Mouse (Mus musculus): ENCODE results near the gene Cdk9. TPM values are rescaled to one million over a fixed set of nuclear protein-coding genes. Genes with fewer than 3 reads are reported as not detected.

Gene Cdk9
- polyA plus RNA-seq, 1 experiment from 2014 or later = 79.2 TPM

- ATAC-seq (replicated peaks; ENCODE audit: insufficient number of reproducible peaks, low FRiP score, low TSS enrichment, low read depth) (no peak), DNase-seq (ENCODE audit: low spot score) (peak; percentile 93)
- Histone ChIP-seq H3K9me3 (replicated peaks; ENCODE audit: control insufficient read depth, low read length) (no peaks in the 10 kb centered on the region), H3K27ac (replicated peaks; ENCODE audit: low read depth, low read length) (no peak overlapping the region), H3K36me3 (replicated peaks; ENCODE audit: control insufficient read depth, insufficient read depth, low read depth, low read length) (peaks cover 3% of the 10 kb centered on the region; the same call in 1 of the 2 replicates), H3K9ac (replicated peaks; ENCODE audit: low read length) (no peak overlapping the region), H3K27me3 (ENCODE audit: control insufficient read depth, insufficient read depth, low read length) (no peaks in the 10 kb centered on the region), H3K4me1 (ENCODE audit: control insufficient read depth, insufficient read depth, low read length) (peaks cover 5% of the 10 kb centered on the region; the same call in 1 of the 2 replicates), H3K4me2 (ENCODE audit: low read depth, low read length) (no peak overlapping the region), H3K4me3 (ENCODE audit: low read depth, low read length) (no peak overlapping the region)
- WGBS = 25% methylated on average over 5 of the region's 5 CpGs
Observed at GRCm38 (mm10) chr2:32689420-32689819, 23.5 kb downstream of the Cdk9 start.

GRCm38 (mm10) chr2:32687562-32687961 lies 25.3 kb downstream of the Cdk9 start:
- whole genome bisulfite sequencing = 93% methylated on average over 8 of the region's 8 CpGs
- Histone ChIP-seq H3K4me3 (ENCODE audit: low read depth, low read length) (no peak overlapping the region), H3K9ac (replicated peaks; ENCODE audit: low read length) (no peak overlapping the region), H3K4me2 (ENCODE audit: low read depth, low read length) (no peak overlapping the region), H3K9me3 (replicated peaks; ENCODE audit: control insufficient read depth, low read length) (no peaks in the 10 kb centered on the region), H3K27me3 (ENCODE audit: control insufficient read depth, insufficient read depth, low read length) (no peaks in the 10 kb centered on the region), H3K4me1 (ENCODE audit: control insufficient read depth, insufficient read depth, low read length) (no peaks in the 10 kb centered on the region), H3K27ac (replicated peaks; ENCODE audit: low read depth, low read length) (no peak overlapping the region), H3K36me3 (replicated peaks; ENCODE audit: control insufficient read depth, insufficient read depth, low read depth, low read length) (peaks cover 3% of the 10 kb centered on the region)
- DNase-seq (ENCODE audit: low spot score) (no peak), ATAC-seq (replicated peaks; ENCODE audit: insufficient number of reproducible peaks, low FRiP score, low TSS enrichment, low read depth) (no peak)

- Histone ChIP-seq H3K27ac (replicated peaks; ENCODE audit: low read depth, low read length) (no peak overlapping the region), H3K27me3 (ENCODE audit: control insufficient read depth, insufficient read depth, low read length) (no peaks in the 10 kb centered on the region), H3K4me1 (ENCODE audit: control insufficient read depth, insufficient read depth, low read length) (no peaks in the 10 kb centered on the region), H3K9me3 (replicated peaks; ENCODE audit: control insufficient read depth, low read length) (no peaks in the 10 kb centered on the region), H3K36me3 (replicated peaks; ENCODE audit: control insufficient read depth, insufficient read depth, low read depth, low read length) (peaks cover 3% of the 10 kb centered on the region), H3K4me2 (ENCODE audit: low read depth, low read length) (no peak overlapping the region), H3K4me3 (ENCODE audit: low read depth, low read length) (no peak overlapping the region), H3K9ac (replicated peaks; ENCODE audit: low read length) (no peak overlapping the region)
- ATAC-seq (replicated peaks; ENCODE audit: insufficient number of reproducible peaks, low FRiP score, low TSS enrichment, low read depth) = no peak
- no peak for DNase-seq (ENCODE audit: low spot score)
- WGBS = 91% methylated on average over 6 of the region's 6 CpGs
Observed at GRCm38 (mm10) chr2:32686640-32687039, 26.2 kb downstream of the Cdk9 start.

DNA sequence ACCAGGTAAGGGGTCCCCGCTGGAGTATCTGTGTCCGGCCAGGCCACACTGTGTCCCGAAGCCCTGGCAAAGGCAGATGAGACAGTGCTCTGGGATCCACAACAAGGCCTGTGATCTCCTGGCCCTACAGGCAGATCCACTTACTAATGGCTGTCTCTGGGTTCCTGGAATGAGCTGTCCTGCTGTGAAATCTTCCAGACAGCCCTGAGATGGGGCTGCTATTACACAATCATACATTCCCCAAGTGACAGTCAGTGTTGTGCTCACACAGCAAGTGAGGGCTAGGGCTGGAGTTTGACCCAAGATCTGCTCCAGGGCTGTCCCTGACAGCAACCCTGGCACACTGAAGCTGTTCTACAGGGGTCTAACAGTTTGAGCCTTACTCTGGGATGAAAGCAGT lies 27.1 kb downstream of the Cdk9 start:
- no peaks in the 10 kb centered on the region for H3K9me3 ChIP-seq (replicated peaks; ENCODE audit: control insufficient read depth, low read length)
- H3K36me3 ChIP-seq (replicated peaks; ENCODE audit: control insufficient read depth, insufficient read depth, low read depth, low read length) = peaks cover 3% of the 10 kb centered on the region
- 96% methylated on average over 3 of the region's 3 CpGs for WGBS
- DNase-seq (ENCODE audit: low spot score) = no peak
- no peak overlapping the region for H3K9ac ChIP-seq (replicated peaks; ENCODE audit: low read length)
- no peak overlapping the region for H3K27ac ChIP-seq (replicated peaks; ENCODE audit: low read depth, low read length)
- H3K4me1 ChIP-seq (ENCODE audit: control insufficient read depth, insufficient read depth, low read length) = no peaks in the 10 kb centered on the region
- H3K27me3 ChIP-seq (ENCODE audit: control insufficient read depth, insufficient read depth, low read length) = no peaks in the 10 kb centered on the region
- ATAC-seq (replicated peaks; ENCODE audit: insufficient number of reproducible peaks, low FRiP score, low TSS enrichment, low read depth) = no peak
- H3K4me2 ChIP-seq (ENCODE audit: low read depth, low read length) = no peak overlapping the region
- H3K4me3 ChIP-seq (ENCODE audit: low read depth, low read length) = no peak overlapping the region

DNA sequence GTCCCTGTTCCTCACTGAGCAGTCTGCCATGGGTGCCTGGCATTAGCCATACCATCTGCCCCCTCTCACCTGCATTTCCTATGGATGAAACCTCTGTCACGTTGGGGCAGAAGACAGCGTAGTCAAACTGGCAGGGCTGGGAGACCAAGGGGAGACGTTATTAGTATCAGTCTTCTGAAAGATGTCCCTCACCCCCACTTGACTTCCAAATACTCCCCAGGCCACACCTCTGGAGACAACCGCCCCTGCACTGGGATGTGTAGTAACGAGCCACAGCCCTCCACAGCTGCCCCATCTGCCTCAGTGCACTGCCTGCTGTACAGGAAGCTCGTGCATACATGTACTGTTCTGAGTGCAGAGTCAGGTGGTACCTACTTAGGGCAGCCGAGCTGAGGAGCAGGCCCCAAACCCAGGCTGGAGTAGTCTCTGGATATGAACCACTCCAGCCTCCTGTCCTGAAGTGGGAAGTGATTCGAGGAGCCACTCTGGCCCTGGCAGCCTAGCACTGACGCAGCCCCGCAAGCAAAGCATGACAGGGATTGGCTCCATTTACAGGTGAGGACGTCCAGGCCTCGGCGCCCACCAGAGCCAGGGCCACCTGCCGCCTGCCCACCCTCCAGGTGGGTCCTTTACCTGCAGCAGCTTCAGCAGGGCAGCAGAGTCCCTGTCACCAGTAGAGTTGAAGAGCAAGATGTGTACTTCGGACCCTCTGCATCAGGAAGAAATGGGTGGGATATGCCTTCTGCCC lies 28.0 kb downstream of the Cdk9 start:
- no peak for ATAC-seq (replicated peaks; ENCODE audit: insufficient number of reproducible peaks, low FRiP score, low TSS enrichment, low read depth)
- no peak overlapping the region for H3K27ac ChIP-seq (replicated peaks; ENCODE audit: low read depth, low read length)
- peaks cover 3% of the 10 kb centered on the region for H3K36me3 ChIP-seq (replicated peaks; ENCODE audit: control insufficient read depth, insufficient read depth, low read depth, low read length)
- H3K9me3 ChIP-seq (replicated peaks; ENCODE audit: control insufficient read depth, low read length) = no peaks in the 10 kb centered on the region
- H3K9ac ChIP-seq (replicated peaks; ENCODE audit: low read length) = no peak overlapping the region
- H3K4me3 ChIP-seq (ENCODE audit: low read depth, low read length) = no peak overlapping the region
- no peak for DNase-seq (ENCODE audit: low spot score)
- no peak overlapping the region for H3K4me2 ChIP-seq (ENCODE audit: low read depth, low read length)
- no peaks in the 10 kb centered on the region for H3K4me1 ChIP-seq (ENCODE audit: control insufficient read depth, insufficient read depth, low read length)
- H3K27me3 ChIP-seq (ENCODE audit: control insufficient read depth, insufficient read depth, low read length) = no peaks in the 10 kb centered on the region
- whole genome bisulfite sequencing = 90% methylated on average over 15 of the region's 15 CpGs

DNA sequence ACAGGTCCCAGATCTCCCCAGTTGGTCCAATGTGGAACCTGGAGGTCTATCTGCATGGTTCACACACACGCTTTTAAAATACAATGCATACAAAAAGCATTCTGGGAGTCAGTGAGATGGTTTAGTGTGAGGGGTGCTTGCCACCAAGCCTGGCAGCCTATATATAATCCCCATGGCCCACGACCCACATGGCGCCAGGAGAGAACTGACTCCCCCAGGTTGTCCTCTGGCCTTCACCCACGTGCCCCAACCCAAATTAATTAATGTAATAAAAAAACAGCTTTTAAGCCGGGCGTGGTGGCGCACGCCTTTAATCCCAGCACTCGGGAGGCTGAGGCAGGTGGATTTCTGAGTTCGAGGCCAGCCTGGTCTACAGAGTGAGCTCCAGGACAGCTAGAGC lies 29.2 kb downstream of the Cdk9 start:
- WGBS = 91% methylated on average over 10 of the region's 10 CpGs
- Histone ChIP-seq H3K4me2 (ENCODE audit: low read depth, low read length) (no peak overlapping the region), H3K4me3 (ENCODE audit: low read depth, low read length) (no peak overlapping the region), H3K9me3 (replicated peaks; ENCODE audit: control insufficient read depth, low read length) (no peaks in the 10 kb centered on the region), H3K4me1 (ENCODE audit: control insufficient read depth, insufficient read depth, low read length) (no peaks in the 10 kb centered on the region), H3K9ac (replicated peaks; ENCODE audit: low read length) (no peak overlapping the region), H3K27me3 (ENCODE audit: control insufficient read depth, insufficient read depth, low read length) (no peaks in the 10 kb centered on the region), H3K36me3 (replicated peaks; ENCODE audit: control insufficient read depth, insufficient read depth, low read depth, low read length) (peaks cover 3% of the 10 kb centered on the region), H3K27ac (replicated peaks; ENCODE audit: low read depth, low read length) (no peak overlapping the region)
- DNase-seq (ENCODE audit: low spot score) (no peak), ATAC-seq (replicated peaks; ENCODE audit: insufficient number of reproducible peaks, low FRiP score, low TSS enrichment, low read depth) (no peak)

- WGBS = 85% methylated on average over 14 of the region's 14 CpGs
- DNase-seq (ENCODE audit: low spot score) (no peak), ATAC-seq (replicated peaks; ENCODE audit: insufficient number of reproducible peaks, low FRiP score, low TSS enrichment, low read depth) (no peak)
- Histone ChIP-seq H3K4me1 (ENCODE audit: control insufficient read depth, insufficient read depth, low read length) (no peaks in the 10 kb centered on the region), H3K4me2 (ENCODE audit: low read depth, low read length) (no peak overlapping the region), H3K9me3 (replicated peaks; ENCODE audit: control insufficient read depth, low read length) (no peaks in the 10 kb centered on the region), H3K27ac (replicated peaks; ENCODE audit: low read depth, low read length) (no peak overlapping the region), H3K9ac (replicated peaks; ENCODE audit: low read length) (0 out of 2 replicates have a peak overlapping the region, but pooled peaks have one; percentile 9), H3K4me3 (ENCODE audit: low read depth, low read length) (no peak overlapping the region), H3K27me3 (ENCODE audit: control insufficient read depth, insufficient read depth, low read length) (no peaks in the 10 kb centered on the region), H3K36me3 (replicated peaks; ENCODE audit: control insufficient read depth, insufficient read depth, low read depth, low read length) (peaks cover 3% of the 10 kb centered on the region)
Observed at GRCm38 (mm10) chr2:32682721-32683417, 30.0 kb downstream of the Cdk9 start.

- Histone ChIP-seq H3K9me3 (replicated peaks; ENCODE audit: control insufficient read depth, low read length) (no peaks in the 10 kb centered on the region), H3K9ac (replicated peaks; ENCODE audit: low read length) (no peak overlapping the region; the same call in 1 of the 2 replicates), H3K36me3 (replicated peaks; ENCODE audit: control insufficient read depth, insufficient read depth, low read depth, low read length) (peaks cover 3% of the 10 kb centered on the region), H3K4me1 (ENCODE audit: control insufficient read depth, insufficient read depth, low read length) (no peaks in the 10 kb centered on the region), H3K27me3 (ENCODE audit: control insufficient read depth, insufficient read depth, low read length) (no peaks in the 10 kb centered on the region), H3K4me3 (ENCODE audit: low read depth, low read length) (no peak overlapping the region), H3K27ac (replicated peaks; ENCODE audit: low read depth, low read length) (no peak overlapping the region), H3K4me2 (ENCODE audit: low read depth, low read length) (no peak overlapping the region)
- 71% methylated on average over 6 of the region's 6 CpGs for WGBS
- ATAC-seq (replicated peaks; ENCODE audit: insufficient number of reproducible peaks, low FRiP score, low TSS enrichment, low read depth) (0 out of 2 replicates have a peak, but pooled peaks have one; percentile 32), DNase-seq (ENCODE audit: low spot score) (no peak)
Observed at GRCm38 (mm10) chr2:32681754-32682153, 31.1 kb downstream of the Cdk9 start.

Measured in embryonic facial prominence, embryonic 11.5 days (tissue).